Mouse (Mus musculus) stomach, embryonic 16.5 days (tissue): ENCODE results near the gene Mum1. TPM values are rescaled to one million over a fixed set of nuclear protein-coding genes. Genes with fewer than 3 reads are reported as not detected.
A peak's percentile ranks its signal among the peaks of the same experiment; 100 is the strongest.

Experiments used
- ATAC-seq: fragments of 200-750 bp; cut with Nextera tagmentation; 2 replicates; pipeline ENCODE4 v1.8.0; 2017; ENCODE audit warnings: moderate number of reproducible peaks, moderate TSS enrichment; ENCODE audit not compliant: insufficient read depth, low FRiP score
- H3K27ac ChIP-seq: fragments of 300-500 bp; sonication (generic); 2 replicates; pipeline ENCODE4 v1.5.1; 2014; ENCODE audit warnings: low read length
- H3K27me3 ChIP-seq: fragments of 300-500 bp; sonication (generic); 2 replicates; pipeline ENCODE4 v1.6.1; 2014; ENCODE audit warnings: low read length, control low read depth, mixed read lengths; ENCODE audit not compliant: control insufficient read depth, insufficient read depth
- H3K36me3 ChIP-seq: fragments of 300-500 bp; sonication (generic); 2 replicates; pipeline ENCODE4 v1.6.1; 2014; ENCODE audit warnings: low read length; ENCODE audit not compliant: control insufficient read depth, insufficient read depth
- H3K4me1 ChIP-seq: fragments of 300-500 bp; sonication (generic); 2 replicates; pipeline ENCODE4 v1.6.1; 2014; ENCODE audit warnings: low read length, control low read depth, mixed read lengths; ENCODE audit not compliant: control insufficient read depth, insufficient read depth
- H3K4me2 ChIP-seq: fragments of 300-500 bp; sonication (generic); 2 replicates; pipeline ENCODE4 v1.6.1; 2014; ENCODE audit warnings: low read depth, low read length, mixed read lengths
- H3K4me3 ChIP-seq: fragments of 300-500 bp; sonication (generic); replicated peaks from 2 replicates; pipeline ENCODE4 v1.5.1; 2014; ENCODE audit warnings: mild to moderate bottlenecking, low read length
- H3K9ac ChIP-seq: fragments of 300-500 bp; sonication (generic); 2 replicates; pipeline ENCODE4 v1.6.1; 2014; ENCODE audit warnings: low read length
- H3K9me3 ChIP-seq: fragments of 300-500 bp; sonication (generic); replicated peaks from 2 replicates; pipeline ENCODE4 v1.6.1; 2016; ENCODE audit warnings: low read length, control low read depth; ENCODE audit not compliant: control insufficient read depth
- WGBS: fragments of 180-500 bp; shearing (Covaris S2); extraction: QIAGEN DNeasy Blood & Tissue Kit; methylation state at CpG from one replicate; pipeline ENCODE4 v1.1.7; 2014; 5-methylcytosine and 5-hydroxymethylcytosine counted together
- polyA plus RNA-seq: library from polyadenylated mRNA; unstranded; fragments of >200 nt; fragmentation: Nextera tagmentation; extraction: Ambion mirVana; gene quantifications from 2 replicates; pipeline ENCODE4 v1.2.1, GENCODE M21; 2015

Mum1 gene
- polyA plus RNA-seq, 1 experiment from 2014 or later, result 51.6 TPM

- Histone ChIP-seq H3K9ac (peak within 1 kb of the TSS; percentile 78), H3K4me2 (peak within 1 kb of the TSS; percentile 82), H3K4me1 (peaks cover 28% of the 10 kb centered on the region), H3K9me3 (no peaks in the 10 kb centered on the region), H3K36me3 (peaks cover 6% of the 10 kb centered on the region; the same call in 1 of the 2 replicates), H3K27me3 (no peaks in the 10 kb centered on the region), H3K27ac (peak within 1 kb of the TSS; percentile 100), H3K4me3 (peak within 1 kb of the TSS; percentile 54)
- ATAC-seq, result peak; percentile 91
- WGBS, result under 1% methylated on average over 49 of the region's 49 CpGs
Observed at GRCm38 (mm10) chr10:80260642-80261584, 34.7 kb downstream of the Mum1 start, which contains the start of the genes Gamt and Dazap1. Gene Gamt, minus strand, starts transcription at chr10:80261012. Gene Dazap1, plus strand, starts transcription at chr10:80261486.

- WGBS, result 0% methylated on average over 14 of the region's 14 CpGs
- H3K4me2 ChIP-seq, result peak overlapping the region; percentile 82
- ATAC-seq, result peak; percentile 77
- H3K9me3 ChIP-seq, result no peaks in the 10 kb centered on the region
- peaks cover 34% of the 10 kb centered on the region for H3K4me1 ChIP-seq
- H3K36me3 ChIP-seq, result peaks cover 6% of the 10 kb centered on the region; the same call in 1 of the 2 replicates
- H3K27ac ChIP-seq, result peak overlapping the region; percentile 100
- H3K4me3 ChIP-seq, result peak overlapping the region; percentile 54
- H3K27me3 ChIP-seq, result no peaks in the 10 kb centered on the region
- peak overlapping the region; percentile 78 for H3K9ac ChIP-seq
Observed at GRCm38 (mm10) chr10:80261585-80261968, 35.3 kb downstream of the Mum1 start.

DNA sequence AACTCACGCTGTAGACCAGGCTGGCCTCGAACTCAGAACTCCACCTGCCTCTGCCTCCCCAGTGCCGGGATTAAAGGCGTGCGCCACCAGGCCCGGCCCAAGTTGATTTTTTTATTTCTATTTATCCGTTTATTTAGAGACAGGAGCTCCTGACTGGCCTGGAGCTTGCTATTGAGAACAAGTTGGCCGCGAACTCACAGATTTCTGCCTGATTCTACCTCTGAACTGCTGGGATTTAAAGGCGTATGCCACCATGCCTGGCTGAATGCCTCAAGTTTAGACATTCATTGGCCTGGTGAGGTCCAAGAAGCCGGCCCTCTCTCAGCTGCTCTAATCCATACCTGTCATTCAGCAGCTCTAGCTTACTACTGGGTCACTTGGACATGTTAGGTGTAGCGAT lies 35.9 kb downstream of the Mum1 start:
- peak overlapping the region; percentile 82 for H3K4me2 ChIP-seq
- WGBS, result 66% methylated on average over 12 of the region's 12 CpGs
- H3K27ac ChIP-seq, result peak overlapping the region; percentile 100
- H3K4me3 ChIP-seq, result peak overlapping the region; percentile 54
- no peaks in the 10 kb centered on the region for H3K9me3 ChIP-seq
- peaks cover 6% of the 10 kb centered on the region; the same call in 1 of the 2 replicates for H3K36me3 ChIP-seq
- H3K9ac ChIP-seq, result peak overlapping the region; percentile 32; the same call in 1 of the 2 replicates
- no peaks in the 10 kb centered on the region for H3K27me3 ChIP-seq
- ATAC-seq, result no peak
- peaks cover 40% of the 10 kb centered on the region for H3K4me1 ChIP-seq

GRCm38 (mm10) chr10:80262776-80263365 lies 36.6 kb downstream of the Mum1 start:
- H3K9me3 ChIP-seq, result no peaks in the 10 kb centered on the region
- H3K27me3 ChIP-seq, result no peaks in the 10 kb centered on the region
- no peak overlapping the region for H3K9ac ChIP-seq
- no peak overlapping the region for H3K27ac ChIP-seq
- ATAC-seq, result no peak
- H3K4me2 ChIP-seq, result no peak overlapping the region
- peaks cover 47% of the 10 kb centered on the region for H3K4me1 ChIP-seq
- 90% methylated on average over 10 of the region's 10 CpGs for WGBS
- H3K36me3 ChIP-seq, result peaks cover 6% of the 10 kb centered on the region; the same call in 1 of the 2 replicates
- no peak overlapping the region for H3K4me3 ChIP-seq

DNA sequence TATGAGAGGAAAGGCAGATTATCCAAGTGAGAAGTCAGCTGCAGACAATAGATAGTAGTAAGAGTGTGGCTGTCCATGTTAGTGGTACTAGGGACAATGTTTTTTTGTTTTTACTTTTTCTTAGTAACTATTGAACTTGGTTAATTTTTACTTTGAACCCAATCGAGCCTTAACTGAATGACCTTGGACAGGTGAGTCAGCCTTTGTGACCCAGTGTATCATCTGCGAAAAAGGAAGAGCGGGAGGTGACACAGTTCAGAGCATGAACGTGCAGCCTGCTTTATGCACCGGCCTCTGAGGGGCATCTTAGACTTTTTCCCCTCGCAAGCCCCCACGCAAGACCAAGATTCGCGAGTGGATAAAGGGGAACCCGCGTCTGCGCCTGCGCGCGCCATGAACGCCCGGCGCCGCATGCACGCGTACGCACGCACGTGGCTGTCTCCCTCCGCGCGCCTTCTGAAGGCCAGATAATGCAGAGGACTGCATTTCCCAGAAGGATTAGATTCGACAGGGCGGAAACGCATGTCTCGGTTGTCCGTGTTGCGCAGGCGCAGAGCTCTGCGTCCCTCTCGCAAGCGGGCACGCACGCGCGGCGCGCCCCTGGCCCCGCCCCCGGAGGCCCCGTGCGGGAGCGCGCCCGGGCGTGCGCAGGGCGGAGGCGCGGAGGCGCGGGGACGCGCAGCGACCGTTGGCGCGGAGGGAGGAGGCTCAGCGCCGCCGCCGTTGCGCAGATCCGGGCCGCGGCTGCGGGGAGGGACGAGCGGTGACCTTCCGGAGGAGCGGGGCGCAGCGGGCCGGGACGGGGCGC lies 38.3 kb downstream of the Mum1 start:
- ATAC-seq, result peak; percentile 45
- no peaks in the 10 kb centered on the region for H3K27me3 ChIP-seq
- H3K9ac ChIP-seq, result peak overlapping the region; percentile 99
- H3K4me2 ChIP-seq, result peak overlapping the region; percentile 75
- H3K27ac ChIP-seq, result peak overlapping the region; percentile 80
- peak overlapping the region; percentile 93 for H3K4me3 ChIP-seq
- no peaks in the 10 kb centered on the region for H3K9me3 ChIP-seq
- WGBS, result 2% methylated on average over 64 of the region's 81 CpGs
- no peaks in the 10 kb centered on the region for H3K36me3 ChIP-seq
- H3K4me1 ChIP-seq, result peaks cover 48% of the 10 kb centered on the region

- Histone ChIP-seq H3K36me3 (no peaks in the 10 kb centered on the region), H3K4me2 (peak overlapping the region; percentile 63), H3K27me3 (no peaks in the 10 kb centered on the region), H3K9ac (peak overlapping the region; percentile 99), H3K27ac (peak overlapping the region; percentile 80), H3K4me1 (peaks cover 42% of the 10 kb centered on the region), H3K9me3 (no peaks in the 10 kb centered on the region), H3K4me3 (peak overlapping the region; percentile 93)
- under 1% methylated on average over 18 of the region's 18 CpGs for WGBS
- no peak for ATAC-seq
Observed at GRCm38 (mm10) chr10:80265149-80265486, 38.9 kb downstream of the Mum1 start.

GRCm38 (mm10) chr10:80270099-80270498 lies 43.9 kb downstream of the Mum1 start:
- 90% methylated on average over 2 of the region's 2 CpGs for WGBS
- Histone ChIP-seq H3K4me1 (peaks cover 36% of the 10 kb centered on the region), H3K4me2 (no peak overlapping the region)

GRCm38 (mm10) chr10:80270734-80271181 lies 44.5 kb downstream of the Mum1 start:
- no peaks in the 10 kb centered on the region for H3K9me3 ChIP-seq
- no peaks in the 10 kb centered on the region for H3K27me3 ChIP-seq
- H3K4me1 ChIP-seq, result peaks cover 35% of the 10 kb centered on the region
- H3K36me3 ChIP-seq, result 0 out of 2 replicates have a peak, but pooled peaks cover 2% of the 10 kb centered on the region
- ATAC-seq, result peak; percentile 14; the same call in 1 of the 2 replicates
- no peak overlapping the region for H3K4me3 ChIP-seq
- H3K4me2 ChIP-seq, result no peak overlapping the region
- 0 out of 2 replicates have a peak overlapping the region, but pooled peaks have one; percentile 33 for H3K9ac ChIP-seq
- WGBS, result 68% methylated on average over 6 of the region's 6 CpGs
- peak overlapping the region; percentile 34; the same call in 1 of the 2 replicates for H3K27ac ChIP-seq

More at GRCm38 (mm10) chr10:80270099-80270498, 43.9 kb downstream of the Mum1 start:
- H3K9ac ChIP-seq, result peak overlapping the region; percentile 33
- H3K4me3 ChIP-seq, result no peak overlapping the region
- H3K27ac ChIP-seq, result no peak overlapping the region
- no peaks in the 10 kb centered on the region for H3K9me3 ChIP-seq
- ATAC-seq, result no peak
- no peaks in the 10 kb centered on the region for H3K27me3 ChIP-seq
- H3K36me3 ChIP-seq, result 0 out of 2 replicates have a peak, but pooled peaks cover 2% of the 10 kb centered on the region
